Mouse (Mus musculus) CH12.LX (cell line): Measurements from ENCODE around the gene Klhl21. TPM values are rescaled to one million over a fixed set of nuclear protein-coding genes. Genes with fewer than 3 reads are reported as not detected.

ENCODE experiments used
- DNase-seq: peaks from one replicate; pipeline ENCODE4 v3.0.0-alpha.2; 2013; ENCODE audit errors: extremely low read depth
- H3K27ac ChIP-seq: 2 replicates; pipeline ENCODE4 v1.5.1; 2012; ENCODE audit warnings: low read depth, mild to moderate bottlenecking, control low read depth, moderate library complexity; ENCODE audit not compliant: insufficient read depth
- H3K27me3 ChIP-seq: replicated peaks from 2 replicates; pipeline ENCODE3; 2012; ENCODE audit warnings: inconsistent platforms
- H3K36me3 ChIP-seq, 2 experiments: replicated peaks in 1 of 2; 2 replicates each; pipeline versions ENCODE3 to v1.6.1; 2012; ENCODE audit warnings: inconsistent platforms in 1 of 2, low read length in 1 of 2, mild to moderate bottlenecking in 1 of 2, mixed read lengths in 1 of 2, moderate library complexity in 1 of 2; ENCODE audit not compliant: control insufficient read depth in 1 of 2, insufficient read depth in 1 of 2
- H3K4me1 ChIP-seq, 2 experiments: 2 replicates each; pipeline ENCODE4 v1.6.1; 2012; ENCODE audit warnings: inconsistent platforms in 1 of 2, moderate library complexity in 1 of 2; ENCODE audit not compliant: insufficient read depth in 2 of 2, control insufficient read depth in 1 of 2
- H3K4me2 ChIP-seq: 2 replicates; pipeline ENCODE4 v1.6.1; 2012; ENCODE audit warnings: low read depth, mild to moderate bottlenecking, control low read depth; ENCODE audit not compliant: poor library complexity, insufficient read depth, severe bottlenecking
- H3K4me3 ChIP-seq, 3 experiments: fragments of 150-350 bp in 1 of 3; sonication (generic) in 1 of 3; replicated peaks in 1 of 3; 2 replicates each; pipeline versions ENCODE3 to v1.5.1; 2011 to 2012; ENCODE audit warnings: low read depth in 2 of 3, low read length in 2 of 3, mild to moderate bottlenecking in 2 of 3, moderate library complexity in 2 of 3, control low read depth in 1 of 3, improper control_type of control experiment in 1 of 3, inconsistent platforms in 1 of 3, mixed read lengths in 1 of 3; ENCODE audit not compliant: poor library complexity in 1 of 3
- H3K79me2 ChIP-seq: replicated peaks from 2 replicates; pipeline ENCODE4 v1.6.1; 2012; ENCODE audit warnings: mild to moderate bottlenecking, moderate library complexity; ENCODE audit not compliant: control insufficient read depth, poor library complexity, insufficient read depth, severe bottlenecking; ENCODE audit errors: extremely low read depth
- H3K9ac ChIP-seq: 2 replicates; pipeline ENCODE4 v1.6.1; 2012; ENCODE audit warnings: low read depth, mild to moderate bottlenecking, control low read depth, moderate library complexity; ENCODE audit not compliant: insufficient read depth
- H3K9me3 ChIP-seq: replicated peaks from 2 replicates; pipeline ENCODE3; 2012; ENCODE audit warnings: low read length, inconsistent platforms, mixed read lengths
- BHLHE40 ChIP-seq: IDR thresholded peaks from 2 replicates; pipeline ENCODE4 v1.6.1; 2011; ENCODE audit warnings: mild to moderate bottlenecking, low read depth, low read length, improper control_type of control experiment
- CHD1 ChIP-seq: IDR thresholded peaks from 2 replicates; pipeline ENCODE4 v1.6.1; 2012; ENCODE audit warnings: low read depth, low read length, improper control_type of control experiment, inconsistent platforms
- CTCF ChIP-seq, 2 experiments: IDR thresholded peaks in 1 of 2; conservative IDR thresholded peaks in 1 of 2; 2 replicates each; pipeline ENCODE4 v1.5.1; 2011 to 2012; ENCODE audit warnings: low read depth in 2 of 2, low read length in 2 of 2, improper control_type of control experiment in 1 of 2, inconsistent platforms in 1 of 2, mild to moderate bottlenecking in 1 of 2, moderate library complexity in 1 of 2
- E2F4 ChIP-seq: IDR thresholded peaks from 2 replicates; pipeline ENCODE4 v1.6.1; 2011; ENCODE audit warnings: low read depth, low read length, improper control_type of control experiment; ENCODE audit not compliant: insufficient replicate concordance
- ELF1 ChIP-seq: IDR thresholded peaks from 2 replicates; pipeline ENCODE4 v1.6.1; 2014; ENCODE audit warnings: low read depth, mild to moderate bottlenecking, inconsistent platforms, low read length, improper control_type of control experiment
- EP300 ChIP-seq: IDR thresholded peaks from 2 replicates; pipeline ENCODE4 v1.6.1; 2011; ENCODE audit warnings: low read length, improper control_type of control experiment
- GABPA ChIP-seq: IDR thresholded peaks from 2 replicates; pipeline ENCODE4 v1.6.1; 2012; ENCODE audit warnings: low read depth, low read length, improper control_type of control experiment, inconsistent platforms; ENCODE audit not compliant: insufficient replicate concordance
- HCFC1 ChIP-seq: IDR thresholded peaks from 2 replicates; pipeline ENCODE4 v1.6.1; 2012; ENCODE audit warnings: low read depth, mild to moderate bottlenecking, inconsistent platforms, low read length, improper control_type of control experiment
- JUN ChIP-seq: IDR thresholded peaks from 2 replicates; pipeline ENCODE4 v1.6.1; 2011; ENCODE audit warnings: low read depth, mild to moderate bottlenecking, low read length, improper control_type of control experiment, moderate library complexity; ENCODE audit not compliant: insufficient read depth
- JUND ChIP-seq: conservative IDR thresholded peaks from 2 replicates; pipeline ENCODE4 v1.6.1; 2011; ENCODE audit warnings: low read depth, low read length, improper control_type of control experiment
- MAFK ChIP-seq: IDR thresholded peaks from 2 replicates; pipeline ENCODE4 v1.6.1; 2011; ENCODE audit warnings: low read length, improper control_type of control experiment; ENCODE audit not compliant: insufficient replicate concordance
- MAZ ChIP-seq: IDR thresholded peaks from 2 replicates; pipeline ENCODE4 v1.6.1; 2012; ENCODE audit warnings: low read depth, mild to moderate bottlenecking, inconsistent platforms, low read length, improper control_type of control experiment, moderate library complexity
- MEF2A ChIP-seq: IDR thresholded peaks from 2 replicates; pipeline ENCODE4 v1.6.1; 2014; ENCODE audit warnings: low read depth, mild to moderate bottlenecking, inconsistent platforms, low read length, improper control_type of control experiment, borderline replicate concordance
- MYC ChIP-seq: IDR thresholded peaks from 2 replicates; pipeline ENCODE4 v1.6.1; 2011; ENCODE audit warnings: low read depth, mild to moderate bottlenecking, improper control_type of control experiment, low read length
- NELFE ChIP-seq: IDR thresholded peaks from 2 replicates; pipeline ENCODE4 v1.6.1; 2011; ENCODE audit warnings: low read depth, low read length, improper control_type of control experiment
- NRF1 ChIP-seq: IDR thresholded peaks from 2 replicates; pipeline ENCODE4 v1.6.1; 2014; ENCODE audit warnings: low read depth, mild to moderate bottlenecking, inconsistent platforms, low read length, improper control_type of control experiment, moderate library complexity
- POLR2AphosphoS2 ChIP-seq: IDR thresholded peaks from 2 replicates; pipeline ENCODE4 v1.6.1; 2011; ENCODE audit warnings: low read depth, low read length, improper control_type of control experiment
- RAD21 ChIP-seq: IDR thresholded peaks from 2 replicates; pipeline ENCODE4 v1.6.1; 2011; ENCODE audit warnings: low read depth, mild to moderate bottlenecking, low read length, improper control_type of control experiment, moderate library complexity
- RCOR1 ChIP-seq: conservative IDR thresholded peaks from 2 replicates; pipeline ENCODE4 v1.6.1; 2012; ENCODE audit warnings: low read depth, mild to moderate bottlenecking, inconsistent platforms, low read length, improper control_type of control experiment
- SIN3A ChIP-seq: IDR thresholded peaks from 2 replicates; pipeline ENCODE4 v1.6.1; 2012; ENCODE audit warnings: low read length, improper control_type of control experiment, inconsistent platforms
- TBP ChIP-seq: conservative IDR thresholded peaks from 2 replicates; pipeline ENCODE4 v1.6.1; 2011; ENCODE audit warnings: low read depth, low read length, improper control_type of control experiment
- UBTF ChIP-seq: IDR thresholded peaks from 2 replicates; pipeline ENCODE4 v1.6.1; 2012; ENCODE audit warnings: low read depth, mild to moderate bottlenecking, inconsistent platforms, low read length, improper control_type of control experiment, moderate library complexity
- ZC3H11A ChIP-seq: IDR thresholded peaks from 2 replicates; pipeline ENCODE4 v1.6.1; 2012; ENCODE audit warnings: low read depth, mild to moderate bottlenecking, inconsistent platforms, low read length, improper control_type of control experiment
- ZKSCAN1 ChIP-seq: IDR thresholded peaks from 2 replicates; pipeline ENCODE4 v1.6.1; 2012; ENCODE audit warnings: low read depth, inconsistent platforms, low read length, improper control_type of control experiment, borderline replicate concordance
- ZMIZ1 ChIP-seq: IDR thresholded peaks from 2 replicates; pipeline ENCODE4 v1.6.1; 2012; ENCODE audit warnings: low read depth, mild to moderate bottlenecking, inconsistent platforms, low read length, improper control_type of control experiment
- ZNF384 ChIP-seq: IDR thresholded peaks from 2 replicates; pipeline ENCODE4 v1.6.1; 2012; ENCODE audit warnings: low read depth, low read length, improper control_type of control experiment, inconsistent platforms
- dilution Hi-C: fragments of 300-500 bp; cut with MboI; formaldehyde crosslinking; loops from 2 replicates; pipeline ENCODE4 v1.14.3; 2020; ENCODE audit warnings: low sequenced_read_pairs; ENCODE audit not compliant: extremely low pct_unique_long_range_greater_than_20kb, extremely low pct_ligation_motif_present
- in situ Hi-C: fragments of 300-500 bp; cut with MboI; formaldehyde crosslinking; loops from 3 replicates; pipeline ENCODE4 v1.14.3; 2019; ENCODE audit warnings: low sequenced_read_pairs, low pct_ligation_motif_present, low pct_unique_long_range_greater_than_20kb, mixed read lengths
- polyA plus RNA-seq: library from polyadenylated mRNA; unstranded; fragments of >175 nt; gene quantifications from 2 replicates; pipeline ENCODE4 v1.2.1, GENCODE M21; 2012; ENCODE audit warnings: low read depth; ENCODE audit not compliant: insufficient read length
- total RNA-seq, 2 experiments: library from RNA; depleted of rRNA; stranded (reverse); fragments of 300-350 nt in 1 of 2; fragments of >200 nt in 1 of 2; gene quantifications; 2 replicates each; pipeline ENCODE4 v1.2.3; 2012 to 2014

Gene Klhl21
- total and polyA plus RNA-seq, 3 experiments = 4.4 to 9.4 (median 7.1) TPM

GRCm38 (mm10) chr4:152044609-152045008 lies 36.0 kb downstream of the Klhl21 start:
- Histone ChIP-seq H3K27ac (no peak overlapping the region), H3K36me3 (peaks cover 59 to 84% of the 10 kb centered on the region in 2 experiments)

GRCm38 (mm10) chr4:152062390-152063110 lies 53.9 kb downstream of the Klhl21 start:
- in situ Hi-C loops = no loop called here
- TF ChIP-seq SIN3A (no peak), ZNF384 (no peak), MAFK (no peak), HCFC1 (no peak), EP300 (no peak), NRF1 (no peak), RAD21 (no peak), JUND (no peak), RCOR1 (no peak), ZC3H11A (no peak), MEF2A (no peak), TBP (no peak), MYC (no peak)
- H3K79me2 ChIP-seq = no peaks in the 10 kb centered on the region
- H3K4me1 ChIP-seq = no peaks in the 10 kb centered on the region; a peak in 1 of 4 replicates
- H3K9me3 ChIP-seq = no peaks in the 10 kb centered on the region
- no peak overlapping the region for H3K9ac ChIP-seq
- peaks cover 32 to 61% of the 10 kb centered on the region in 2 experiments for H3K36me3 ChIP-seq
- H3K27me3 ChIP-seq = no peaks in the 10 kb centered on the region
- no peak overlapping the region for H3K27ac ChIP-seq
- no peak overlapping the region for H3K4me3 ChIP-seq
- no peak overlapping the region for H3K4me2 ChIP-seq
- dilution Hi-C loops = no loop called here
- DNase-seq = no peak

More at GRCm38 (mm10) chr4:152044609-152045008, 36.0 kb downstream of the Klhl21 start:
- in situ Hi-C loops (loop anchor here (5.0 kb wide), 1 partner anchor 33 kb away; no protein-coding TSS in a partner anchor), dilution Hi-C loops (no loop called here)
- Histone ChIP-seq H3K4me3 (no peak overlapping the region), H3K4me1 (peaks cover 16 to 38% of the 10 kb centered on the region in 2 experiments), H3K9me3 (no peaks in the 10 kb centered on the region), H3K79me2 (peaks cover 58% of the 10 kb centered on the region), H3K27me3 (no peaks in the 10 kb centered on the region), H3K4me2 (no peak overlapping the region), H3K9ac (no peak overlapping the region)
- TF ChIP-seq TBP (no peak), E2F4 (no peak), ZNF384 (no peak), POLR2AphosphoS2 (no peak), RAD21 (no peak), JUN (no peak), MAFK (no peak), HCFC1 (no peak), UBTF (no peak), SIN3A (no peak), ZKSCAN1 (no peak), MAZ (no peak), BHLHE40 (no peak), GABPA (no peak), CHD1 (no peak), ELF1 (no peak), CTCF (conservative IDR thresholded peaks at IDR 0.05 in 1 of 2, IDR thresholded peaks at IDR 0.05 in 1 of 2; ENCODE audit: low read depth in 2 of 2, low read length in 2 of 2) (no peak), ZMIZ1 (no peak), NELFE (no peak)
- DNase-seq = no peak
